Mouse (Mus musculus): ENCODE data around the gene Gjb1. TPM values are rescaled to one million over a fixed set of nuclear protein-coding genes. Genes with fewer than 3 reads are reported as not detected.
A peak's percentile ranks its signal among the peaks of the same experiment; 100 is the strongest.

Gjb1 gene
- polyA plus RNA-seq, 1 experiment from 2014 or later: 0.18 TPM

GRCm38 (mm10) chrX:101383455-101383854 lies 7.3 kb downstream of the Gjb1 start:
- no peak for ATAC-seq (replicated peaks; ENCODE audit: insufficient number of reproducible peaks, low FRiP score, low TSS enrichment, low read depth)
- no peak for DNase-seq (ENCODE audit: low spot score)
- Histone ChIP-seq H3K9me3 (replicated peaks; ENCODE audit: control insufficient read depth, low read length) (no peaks in the 10 kb centered on the region), H3K4me2 (ENCODE audit: low read depth, low read length) (no peak overlapping the region), H3K36me3 (replicated peaks; ENCODE audit: control insufficient read depth, insufficient read depth, low read depth, low read length) (no peaks in the 10 kb centered on the region), H3K4me3 (ENCODE audit: low read depth, low read length) (no peak overlapping the region), H3K4me1 (ENCODE audit: control insufficient read depth, insufficient read depth, low read length) (no peaks in the 10 kb centered on the region), H3K9ac (replicated peaks; ENCODE audit: low read length) (no peak overlapping the region), H3K27me3 (ENCODE audit: control insufficient read depth, insufficient read depth, low read length) (peaks cover 23% of the 10 kb centered on the region), H3K27ac (replicated peaks; ENCODE audit: low read depth, low read length) (no peak overlapping the region)
- WGBS: 20% methylated on average over 18 of the region's 18 CpGs

- DNase-seq (ENCODE audit: low spot score) (no peak), ATAC-seq (replicated peaks; ENCODE audit: insufficient number of reproducible peaks, low FRiP score, low TSS enrichment, low read depth) (no peak)
- Histone ChIP-seq H3K4me3 (ENCODE audit: low read depth, low read length) (0 out of 2 replicates have a peak overlapping the region, but pooled peaks have one; percentile 8), H3K4me2 (ENCODE audit: low read depth, low read length) (peak overlapping the region; percentile 34), H3K36me3 (replicated peaks; ENCODE audit: control insufficient read depth, insufficient read depth, low read depth, low read length) (no peaks in the 10 kb centered on the region), H3K27me3 (ENCODE audit: control insufficient read depth, insufficient read depth, low read length) (peaks cover 23% of the 10 kb centered on the region), H3K4me1 (ENCODE audit: control insufficient read depth, insufficient read depth, low read length) (no peaks in the 10 kb centered on the region), H3K9ac (replicated peaks; ENCODE audit: low read length) (no peak overlapping the region), H3K27ac (replicated peaks; ENCODE audit: low read depth, low read length) (no peak overlapping the region), H3K9me3 (replicated peaks; ENCODE audit: control insufficient read depth, low read length) (no peaks in the 10 kb centered on the region)
- WGBS: 14% methylated on average over 32 of the region's 32 CpGs
These were observed 8.4 kb downstream of the Gjb1 start for GRCm38 (mm10) chrX:101384439-101385137.

- H3K27me3 ChIP-seq (ENCODE audit: control insufficient read depth, insufficient read depth, low read length): peaks cover 23% of the 10 kb centered on the region
- H3K4me3 ChIP-seq (ENCODE audit: low read depth, low read length): no peak overlapping the region
- no peaks in the 10 kb centered on the region for H3K9me3 ChIP-seq (replicated peaks; ENCODE audit: control insufficient read depth, low read length)
- no peak overlapping the region for H3K4me2 ChIP-seq (ENCODE audit: low read depth, low read length)
- WGBS: 31% methylated on average over 4 of the region's 4 CpGs
- H3K4me1 ChIP-seq (ENCODE audit: control insufficient read depth, insufficient read depth, low read length): no peaks in the 10 kb centered on the region
- H3K36me3 ChIP-seq (replicated peaks; ENCODE audit: control insufficient read depth, insufficient read depth, low read depth, low read length): no peaks in the 10 kb centered on the region
- no peak overlapping the region for H3K9ac ChIP-seq (replicated peaks; ENCODE audit: low read length)
- DNase-seq (ENCODE audit: low spot score) (no peak), ATAC-seq (replicated peaks; ENCODE audit: insufficient number of reproducible peaks, low FRiP score, low TSS enrichment, low read depth) (no peak)
- H3K27ac ChIP-seq (replicated peaks; ENCODE audit: low read depth, low read length): no peak overlapping the region
These were observed 10.0 kb downstream of the Gjb1 start for GRCm38 (mm10) chrX:101386222-101386621.

GRCm38 (mm10) chrX:101388866-101389537 lies 12.8 kb downstream of the Gjb1 start:
- H3K27ac ChIP-seq (replicated peaks; ENCODE audit: low read depth, low read length): no peak overlapping the region

GRCm38 (mm10) chrX:101394341-101394740 lies 18.2 kb downstream of the Gjb1 start:
- no peak overlapping the region for H3K4me2 ChIP-seq (ENCODE audit: low read depth, low read length)
- H3K36me3 ChIP-seq (replicated peaks; ENCODE audit: control insufficient read depth, insufficient read depth, low read depth, low read length): no peaks in the 10 kb centered on the region
- H3K9ac ChIP-seq (replicated peaks; ENCODE audit: low read length): no peak overlapping the region
- peaks cover 9% of the 10 kb centered on the region; the same call in 1 of the 2 replicates for H3K27me3 ChIP-seq (ENCODE audit: control insufficient read depth, insufficient read depth, low read length)
- 61% methylated on average over 2 of the region's 2 CpGs for WGBS
- H3K9me3 ChIP-seq (replicated peaks; ENCODE audit: control insufficient read depth, low read length): no peaks in the 10 kb centered on the region
- no peak for ATAC-seq (replicated peaks; ENCODE audit: insufficient number of reproducible peaks, low FRiP score, low TSS enrichment, low read depth)
- H3K27ac ChIP-seq (replicated peaks; ENCODE audit: low read depth, low read length): no peak overlapping the region
- no peak overlapping the region for H3K4me3 ChIP-seq (ENCODE audit: low read depth, low read length)
- no peaks in the 10 kb centered on the region for H3K4me1 ChIP-seq (ENCODE audit: control insufficient read depth, insufficient read depth, low read length)
- DNase-seq (ENCODE audit: low spot score): no peak

More at GRCm38 (mm10) chrX:101388866-101389537, 12.8 kb downstream of the Gjb1 start:
- Histone ChIP-seq H3K4me2 (ENCODE audit: low read depth, low read length) (no peak overlapping the region), H3K4me3 (ENCODE audit: low read depth, low read length) (no peak overlapping the region), H3K27me3 (ENCODE audit: control insufficient read depth, insufficient read depth, low read length) (peaks cover 14% of the 10 kb centered on the region), H3K4me1 (ENCODE audit: control insufficient read depth, insufficient read depth, low read length) (no peaks in the 10 kb centered on the region), H3K9me3 (replicated peaks; ENCODE audit: control insufficient read depth, low read length) (no peaks in the 10 kb centered on the region), H3K9ac (replicated peaks; ENCODE audit: low read length) (no peak overlapping the region), H3K36me3 (replicated peaks; ENCODE audit: control insufficient read depth, insufficient read depth, low read depth, low read length) (no peaks in the 10 kb centered on the region)
- ATAC-seq (replicated peaks; ENCODE audit: insufficient number of reproducible peaks, low FRiP score, low TSS enrichment, low read depth) (no peak), DNase-seq (ENCODE audit: low spot score) (no peak)
- WGBS: 71% methylated on average over 5 of the region's 5 CpGs

GRCm38 (mm10) chrX:101396459-101396858 lies 20.3 kb downstream of the Gjb1 start:
- Histone ChIP-seq H3K9me3 (replicated peaks; ENCODE audit: control insufficient read depth, low read length) (no peaks in the 10 kb centered on the region), H3K4me2 (ENCODE audit: low read depth, low read length) (no peak overlapping the region), H3K4me1 (ENCODE audit: control insufficient read depth, insufficient read depth, low read length) (no peaks in the 10 kb centered on the region), H3K27me3 (ENCODE audit: control insufficient read depth, insufficient read depth, low read length) (peaks cover 9% of the 10 kb centered on the region; the same call in 1 of the 2 replicates), H3K27ac (replicated peaks; ENCODE audit: low read depth, low read length) (no peak overlapping the region), H3K4me3 (ENCODE audit: low read depth, low read length) (no peak overlapping the region), H3K9ac (replicated peaks; ENCODE audit: low read length) (no peak overlapping the region), H3K36me3 (replicated peaks; ENCODE audit: control insufficient read depth, insufficient read depth, low read depth, low read length) (no peaks in the 10 kb centered on the region)
- ATAC-seq (replicated peaks; ENCODE audit: insufficient number of reproducible peaks, low FRiP score, low TSS enrichment, low read depth) (no peak), DNase-seq (ENCODE audit: low spot score) (peak; percentile 3)
- 34% methylated on average over 8 of the region's 11 CpGs for WGBS

- Histone ChIP-seq H3K4me3 (ENCODE audit: low read depth, low read length) (peak overlapping the region; percentile 53), H3K27me3 (ENCODE audit: control insufficient read depth, insufficient read depth, low read length) (no peaks in the 10 kb centered on the region), H3K4me2 (ENCODE audit: low read depth, low read length) (peak overlapping the region; percentile 53), H3K9ac (replicated peaks; ENCODE audit: low read length) (peak overlapping the region; percentile 64), H3K9me3 (replicated peaks; ENCODE audit: control insufficient read depth, low read length) (no peaks in the 10 kb centered on the region), H3K4me1 (ENCODE audit: control insufficient read depth, insufficient read depth, low read length) (no peaks in the 10 kb centered on the region; the same call in 1 of the 2 replicates), H3K36me3 (replicated peaks; ENCODE audit: control insufficient read depth, insufficient read depth, low read depth, low read length) (no peaks in the 10 kb centered on the region), H3K27ac (replicated peaks; ENCODE audit: low read depth, low read length) (no peak overlapping the region)
- DNase-seq (ENCODE audit: low spot score): peak; percentile 15
- 23% methylated on average over 35 of the region's 36 CpGs for WGBS
- no peak; the same call in 1 of the 2 replicates for ATAC-seq (replicated peaks; ENCODE audit: insufficient number of reproducible peaks, low FRiP score, low TSS enrichment, low read depth)
These were observed 43.0 kb downstream of the Gjb1 start for GRCm38 (mm10) chrX:101418946-101419724.

Measured in embryonic facial prominence, embryonic 11.5 days (tissue).